Mouse (Mus musculus) cerebellum, adult 2 months (tissue): ENCODE measurements around the gene Fam83d. TPM values are rescaled to one million over a fixed set of nuclear protein-coding genes. Genes with fewer than 3 reads are reported as not detected.

ENCODE experiments used
- DNase-seq, 2 experiments: peaks; one replicate each; pipeline ENCODE4 v3.0.0; 2021
- H3K27ac ChIP-seq: fragments of 200-500 bp; 2 replicates; pipeline ENCODE4 v1.5.1; 2012; ENCODE audit warnings: low read length, control low read depth, inconsistent platforms; ENCODE audit not compliant: insufficient read depth
- H3K27me3 ChIP-seq: fragments of 200-500 bp; 2 replicates; pipeline ENCODE4 v1.6.1; 2012; ENCODE audit warnings: inconsistent platforms, mild to moderate bottlenecking, low read length, moderate library complexity; ENCODE audit not compliant: control insufficient read depth, insufficient read depth
- H3K4me1 ChIP-seq: fragments of 200-500 bp; 2 replicates; pipeline ENCODE4 v1.6.1; 2011; ENCODE audit warnings: low read length; ENCODE audit not compliant: control insufficient read depth, insufficient read depth
- H3K4me3 ChIP-seq: fragments of 200-500 bp; replicated peaks from 2 replicates; pipeline ENCODE3; 2011; ENCODE audit warnings: mild to moderate bottlenecking, low read depth, low read length, control low read depth; ENCODE audit not compliant: insufficient read depth
- CTCF ChIP-seq: fragments of 200-500 bp; IDR thresholded peaks from 2 replicates; pipeline ENCODE4 v1.5.1; 2011; ENCODE audit warnings: low read depth, mild to moderate bottlenecking, control low read depth, low read length, moderate library complexity, borderline replicate concordance; ENCODE audit not compliant: insufficient read depth
- POLR2A ChIP-seq: fragments of 200-500 bp; IDR thresholded peaks from 2 replicates; pipeline ENCODE4 v1.6.1; 2011; ENCODE audit warnings: low read length, control low read depth, borderline replicate concordance; ENCODE audit not compliant: insufficient read depth
- WGBS: fragments of 180-500 bp; shearing (Covaris S2); methylation state at CpG from one replicate; pipeline ENCODE4 v1.1.7; 2018; 5-methylcytosine and 5-hydroxymethylcytosine counted together
- polyA plus RNA-seq: library from polyadenylated mRNA; depleted of rRNA; stranded (reverse); fragments of >200 nt; gene quantifications from 2 replicates; pipeline ENCODE4 v1.2.3, GENCODE M21; 2012

Gene Fam83d
- polyA plus RNA-seq, 1 experiment, result 2.5 TPM

- no peaks in the 10 kb centered on the region; the same call in 1 of the 2 replicates for H3K27me3 ChIP-seq
- no peaks in the 10 kb centered on the region for H3K4me1 ChIP-seq
- H3K27ac ChIP-seq, result no peak overlapping the region
- DNase-seq, result no peak
- H3K4me3 ChIP-seq, result no peak overlapping the region
- TF ChIP-seq POLR2A (no peak), CTCF (no peak)
- 24% methylated on average over 11 of the region's 11 CpGs for WGBS
Observed at GRCm38 (mm10) chr2:158738591-158738990, 29.3 kb upstream of the Fam83d start.

- Histone ChIP-seq H3K4me3 (no peak overlapping the region), H3K4me1 (no peaks in the 10 kb centered on the region), H3K27me3 (no peaks in the 10 kb centered on the region; the same call in 1 of the 2 replicates), H3K27ac (no peak overlapping the region; the same call in 1 of the 2 replicates)
- no peak for TF ChIP-seq CTCF
- TF ChIP-seq POLR2A, result no peak
- no peak for DNase-seq
- WGBS, result 79% methylated on average over 3 of the region's 3 CpGs
Observed at GRCm38 (mm10) chr2:158739113-158739512, 28.8 kb upstream of the Fam83d start.

- DNase-seq, result peak in 1 of 2 experiments; percentile 22
- Histone ChIP-seq H3K27ac (peak overlapping the region; percentile 69; the same call in 1 of the 2 replicates), H3K4me3 (no peak overlapping the region), H3K27me3 (no peaks in the 10 kb centered on the region), H3K4me1 (no peaks in the 10 kb centered on the region)
- no peak for TF ChIP-seq POLR2A
- TF ChIP-seq CTCF, result no peak
- WGBS, result 37% methylated on average over 9 of the region's 9 CpGs
Observed at GRCm38 (mm10) chr2:158741011-158741501, 26.8 kb upstream of the Fam83d start.

- H3K27me3 ChIP-seq, result no peaks in the 10 kb centered on the region
- TF ChIP-seq CTCF (no peak), POLR2A (no peak)
- WGBS, result 80% methylated on average over 5 of the region's 5 CpGs
Observed at GRCm38 (mm10) chr2:158742431-158742830, 25.5 kb upstream of the Fam83d start.

GRCm38 (mm10) chr2:158743518-158744141 is 24.3 kb upstream of the Fam83d start:
- peak overlapping the region; percentile 24; the same call in 1 of the 2 replicates for H3K27ac ChIP-seq

More at GRCm38 (mm10) chr2:158742431-158742830, 25.5 kb upstream of the Fam83d start:
- peak overlapping the region; percentile 43; the same call in 1 of the 2 replicates for H3K27ac ChIP-seq
- H3K4me3 ChIP-seq, result no peak overlapping the region
- no peak for DNase-seq
- H3K4me1 ChIP-seq, result no peaks in the 10 kb centered on the region

GRCm38 (mm10) chr2:158745049-158745482 is 22.8 kb upstream of the Fam83d start:
- Histone ChIP-seq H3K27me3 (no peaks in the 10 kb centered on the region), H3K27ac (no peak overlapping the region), H3K4me3 (no peak overlapping the region), H3K4me1 (no peaks in the 10 kb centered on the region)
- no peak for DNase-seq
- TF ChIP-seq POLR2A (no peak), CTCF (peak; percentile 30; the same call in 1 of the 2 replicates)
- WGBS, result 6% methylated on average over 2 of the region's 2 CpGs

More at GRCm38 (mm10) chr2:158743518-158744141, 24.3 kb upstream of the Fam83d start:
- no peak overlapping the region for H3K4me3 ChIP-seq
- WGBS, result 86% methylated on average over 11 of the region's 11 CpGs
- no peaks in the 10 kb centered on the region for H3K4me1 ChIP-seq
- no peak for DNase-seq
- TF ChIP-seq POLR2A (no peak), CTCF (no peak)
- no peaks in the 10 kb centered on the region for H3K27me3 ChIP-seq

GRCm38 (mm10) chr2:158746164-158746563 is 21.7 kb upstream of the Fam83d start:
- no peak for DNase-seq
- no peak for TF ChIP-seq CTCF
- TF ChIP-seq POLR2A, result no peak
- no peak overlapping the region for H3K27ac ChIP-seq

GRCm38 (mm10) chr2:158749366-158749765 is 18.5 kb upstream of the Fam83d start:
- Histone ChIP-seq H3K27me3 (no peaks in the 10 kb centered on the region), H3K4me1 (no peaks in the 10 kb centered on the region), H3K4me3 (no peak overlapping the region), H3K27ac (peak overlapping the region; percentile 64; the same call in 1 of the 2 replicates)
- DNase-seq, result no peak
- WGBS, result 86% methylated on average over 9 of the region's 9 CpGs
- TF ChIP-seq POLR2A, result no peak
- TF ChIP-seq CTCF, result no peak

More at GRCm38 (mm10) chr2:158746164-158746563, 21.7 kb upstream of the Fam83d start:
- Histone ChIP-seq H3K27me3 (no peaks in the 10 kb centered on the region), H3K4me1 (no peaks in the 10 kb centered on the region), H3K4me3 (no peak overlapping the region)
- WGBS, result 62% methylated on average over 11 of the region's 11 CpGs
